Mouse (Mus musculus): ENCODE measurements around the gene Itpkb.

DNA sequence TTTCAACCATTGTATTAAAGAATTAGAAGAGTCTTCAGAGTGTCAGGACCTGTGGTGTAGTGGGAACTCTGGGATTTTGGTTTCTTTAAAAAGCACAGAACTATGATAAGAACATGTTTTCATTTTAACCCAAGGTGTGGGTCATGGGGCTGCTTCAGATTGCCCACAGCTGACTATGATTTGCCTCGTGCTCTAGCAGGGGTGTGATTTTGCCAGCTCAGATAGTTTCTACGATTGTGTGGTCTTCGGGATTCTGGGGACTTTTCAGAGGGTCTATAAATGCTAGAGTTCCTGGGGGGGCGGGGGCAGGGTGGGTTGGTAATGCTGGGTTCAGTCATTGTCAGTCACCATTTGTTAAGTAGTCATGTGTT, 61.3 kb downstream of the Itpkb start:
- no peak for TF ChIP-seq CTCF (IDR thresholded peaks at IDR 0.05; ENCODE audit: borderline replicate concordance, insufficient read depth, low read length)
- TF ChIP-seq POLR2A (IDR thresholded peaks at IDR 0.05; ENCODE audit: low read depth, low read length), result no peak
